Mouse (Mus musculus) lung, embryonic 15.5 days (tissue): ENCODE measurements around the gene Unc80. TPM values are rescaled to one million over a fixed set of nuclear protein-coding genes. Genes with fewer than 3 reads are reported as not detected.

Experiments used
- ATAC-seq: fragments of 200-750 bp; cut with Nextera tagmentation; 2 replicates; pipeline ENCODE4 v1.8.0; 2017; ENCODE audit warnings: moderate number of reproducible peaks, borderline replicate concordance; ENCODE audit not compliant: low FRiP score, low TSS enrichment; ENCODE audit errors: extremely low read depth
- H3K27ac ChIP-seq: fragments of 300-500 bp; sonication (generic); 2 replicates; pipeline ENCODE4 v1.5.1; 2015; ENCODE audit warnings: moderate library complexity, mild to moderate bottlenecking, inconsistent platforms
- H3K27me3 ChIP-seq: fragments of 300-500 bp; sonication (generic); 2 replicates; pipeline ENCODE4 v1.6.1; 2015; ENCODE audit warnings: inconsistent platforms
- H3K36me3 ChIP-seq: fragments of 300-500 bp; sonication (generic); 2 replicates; pipeline ENCODE4 v1.6.1; 2015; ENCODE audit warnings: inconsistent platforms
- H3K4me1 ChIP-seq: fragments of 300-500 bp; sonication (generic); 2 replicates; pipeline ENCODE4 v1.6.1; 2015; ENCODE audit warnings: inconsistent platforms
- H3K4me2 ChIP-seq: fragments of 300-500 bp; sonication (generic); 2 replicates; pipeline ENCODE4 v1.6.1; 2015; ENCODE audit warnings: inconsistent platforms, mild to moderate bottlenecking, moderate library complexity
- H3K4me3 ChIP-seq: fragments of 300-500 bp; sonication (generic); 2 replicates; pipeline ENCODE4 v1.5.1; 2015; ENCODE audit warnings: mild to moderate bottlenecking, inconsistent platforms
- H3K9ac ChIP-seq: fragments of 300-500 bp; sonication (generic); 2 replicates; pipeline ENCODE4 v1.6.1; 2015; ENCODE audit warnings: inconsistent platforms
- H3K9me3 ChIP-seq: fragments of 300-500 bp; sonication (generic); 2 replicates; pipeline ENCODE4 v1.6.1; 2016; ENCODE audit warnings: inconsistent platforms
- WGBS: fragments of 180-500 bp; shearing (Covaris S2); methylation state at CpG from one replicate; pipeline ENCODE4 v1.1.7; 2015; 5-methylcytosine and 5-hydroxymethylcytosine counted together
- polyA plus RNA-seq: library from polyadenylated mRNA; unstranded; fragments of >200 nt; fragmentation: Nextera tagmentation; extraction: Ambion mirVana; gene quantifications from 2 replicates; pipeline ENCODE4 v1.2.1, GENCODE M21; 2015

The Unc80 gene
- polyA plus RNA-seq, 1 experiment from 2014 or later, result 0.44 TPM

DNA sequence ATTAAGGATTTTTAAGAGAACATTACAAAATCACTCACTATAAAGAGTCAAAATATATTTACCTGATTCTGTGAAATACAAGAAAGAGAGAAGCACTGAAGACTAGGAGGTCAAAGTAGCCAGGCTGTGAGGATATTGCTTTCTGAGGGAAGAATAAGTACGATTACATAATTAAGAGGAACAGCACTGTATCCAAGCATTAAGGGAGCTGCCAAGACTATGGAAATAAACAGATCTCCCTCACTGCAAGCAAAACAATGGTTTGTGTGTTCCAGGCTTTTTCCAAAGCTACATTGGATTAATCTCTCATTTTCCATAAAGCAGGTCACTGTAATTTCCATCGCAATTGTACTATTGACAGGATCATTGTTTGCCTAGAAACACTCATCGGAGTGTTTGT is 14.6 kb downstream of the Unc80 start:
- ATAC-seq, result no peak
- H3K4me1 ChIP-seq, result no peaks in the 10 kb centered on the region
- no peak overlapping the region for H3K4me2 ChIP-seq

DNA sequence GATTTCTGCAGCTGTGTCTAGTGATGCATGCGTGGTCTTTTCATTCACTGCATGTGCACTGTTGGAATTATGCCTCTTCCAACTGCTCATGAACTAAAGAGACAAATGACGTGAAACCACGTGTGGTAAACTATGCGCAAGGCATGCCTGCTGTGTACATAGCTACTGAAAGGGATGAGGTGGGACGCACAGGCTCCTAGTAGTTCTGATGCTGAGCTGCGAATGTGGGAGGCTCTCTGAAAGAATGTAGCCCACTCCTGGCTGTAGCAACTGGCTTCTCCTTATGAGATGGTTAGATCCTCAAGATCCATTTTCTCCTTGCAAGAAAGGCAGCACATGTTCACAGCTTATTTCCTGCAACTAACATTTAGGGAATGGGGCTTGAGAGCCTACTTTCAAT is 24.9 kb downstream of the Unc80 start:
- Histone ChIP-seq H3K27me3 (no peaks in the 10 kb centered on the region), H3K9ac (no peak overlapping the region), H3K4me3 (no peak overlapping the region), H3K27ac (no peak overlapping the region), H3K36me3 (no peaks in the 10 kb centered on the region), H3K9me3 (no peaks in the 10 kb centered on the region), H3K4me1 (no peaks in the 10 kb centered on the region), H3K4me2 (no peak overlapping the region)
- WGBS, result 76% methylated on average over 6 of the region's 6 CpGs
- no peak for ATAC-seq

More for the DNA sequence above, 14.6 kb downstream of the Unc80 start:
- H3K9ac ChIP-seq, result no peak overlapping the region
- no peak overlapping the region for H3K27ac ChIP-seq
- H3K27me3 ChIP-seq, result no peaks in the 10 kb centered on the region
- H3K4me3 ChIP-seq, result no peak overlapping the region
- H3K36me3 ChIP-seq, result no peaks in the 10 kb centered on the region
- H3K9me3 ChIP-seq, result no peaks in the 10 kb centered on the region
- 78% methylated on average over 3 of the region's 3 CpGs for WGBS

- Histone ChIP-seq H3K4me3 (no peak overlapping the region), H3K9me3 (no peaks in the 10 kb centered on the region), H3K27me3 (no peaks in the 10 kb centered on the region), H3K27ac (no peak overlapping the region), H3K4me2 (no peak overlapping the region), H3K4me1 (no peaks in the 10 kb centered on the region), H3K9ac (no peak overlapping the region), H3K36me3 (no peaks in the 10 kb centered on the region)
- WGBS, result 65% methylated on average over 3 of the region's 3 CpGs
- ATAC-seq, result no peak
These were observed 27.3 kb downstream of the Unc80 start for GRCm38 (mm10) chr1:66495310-66496012.

GRCm38 (mm10) chr1:66550812-66551211 is 82.6 kb downstream of the Unc80 start:
- Histone ChIP-seq H3K4me1 (no peaks in the 10 kb centered on the region), H3K36me3 (no peaks in the 10 kb centered on the region), H3K27ac (no peak overlapping the region), H3K9ac (no peak overlapping the region), H3K4me2 (no peak overlapping the region), H3K27me3 (no peaks in the 10 kb centered on the region), H3K9me3 (no peaks in the 10 kb centered on the region), H3K4me3 (no peak overlapping the region)
- no peak for ATAC-seq
- 83% methylated on average over 3 of the region's 3 CpGs for WGBS

DNA sequence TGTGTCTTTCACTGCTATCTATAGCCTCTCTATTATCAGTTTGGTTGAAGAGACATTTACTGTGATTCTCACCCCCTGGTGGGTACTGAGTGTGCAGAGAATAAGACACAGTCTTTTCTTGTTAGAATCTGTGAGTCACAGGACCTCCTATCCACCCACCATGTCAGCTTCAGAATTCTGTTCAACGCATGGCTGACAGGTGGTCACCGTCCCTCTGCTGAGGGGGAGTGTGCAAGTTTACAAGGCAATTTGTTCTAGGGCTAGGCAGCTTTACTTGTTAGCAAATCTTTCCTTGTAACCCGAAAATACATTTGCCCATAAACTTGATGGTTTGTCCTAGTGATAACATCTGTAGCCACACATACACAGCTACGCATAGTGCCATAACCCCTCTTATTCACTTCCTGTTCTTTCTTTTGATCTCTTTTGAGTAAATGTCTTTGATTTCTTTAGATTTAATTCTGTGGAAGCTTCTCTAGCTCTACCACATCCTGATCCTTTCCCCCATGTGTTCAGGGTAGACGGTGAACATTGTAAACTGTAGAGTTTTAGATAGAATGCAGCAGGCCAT is 84.3 kb downstream of the Unc80 start:
- Histone ChIP-seq H3K4me2 (no peak overlapping the region), H3K4me1 (no peaks in the 10 kb centered on the region), H3K9me3 (no peaks in the 10 kb centered on the region), H3K27ac (no peak overlapping the region), H3K27me3 (no peaks in the 10 kb centered on the region), H3K36me3 (no peaks in the 10 kb centered on the region), H3K9ac (no peak overlapping the region), H3K4me3 (no peak overlapping the region)
- WGBS, result 57% methylated on average over 5 of the region's 5 CpGs
- ATAC-seq, result no peak

- no peak for ATAC-seq
- H3K27me3 ChIP-seq, result no peaks in the 10 kb centered on the region
- H3K4me3 ChIP-seq, result no peak overlapping the region
- H3K9me3 ChIP-seq, result no peaks in the 10 kb centered on the region
- WGBS, result 86% methylated on average over 1 of the region's 1 CpGs
- H3K27ac ChIP-seq, result no peak overlapping the region
- no peak overlapping the region for H3K9ac ChIP-seq
- H3K4me1 ChIP-seq, result no peaks in the 10 kb centered on the region
- H3K4me2 ChIP-seq, result no peak overlapping the region
- no peaks in the 10 kb centered on the region for H3K36me3 ChIP-seq
These were observed 93.6 kb downstream of the Unc80 start for GRCm38 (mm10) chr1:66561636-66562270.

- Histone ChIP-seq H3K36me3 (no peaks in the 10 kb centered on the region), H3K9ac (no peak overlapping the region), H3K27me3 (no peaks in the 10 kb centered on the region), H3K4me3 (no peak overlapping the region), H3K4me2 (no peak overlapping the region), H3K9me3 (no peaks in the 10 kb centered on the region), H3K4me1 (no peaks in the 10 kb centered on the region), H3K27ac (no peak overlapping the region)
- 67% methylated on average over 2 of the region's 2 CpGs for WGBS
- no peak for ATAC-seq
These were observed 94.2 kb downstream of the Unc80 start for GRCm38 (mm10) chr1:66562332-66562731.

GRCm38 (mm10) chr1:66569736-66570135 is 101.6 kb downstream of the Unc80 start:
- no peak overlapping the region for H3K27ac ChIP-seq
- no peaks in the 10 kb centered on the region for H3K9me3 ChIP-seq
- no peak for ATAC-seq
- H3K27me3 ChIP-seq, result no peaks in the 10 kb centered on the region
- WGBS, result 85% methylated on average over 13 of the region's 13 CpGs
- no peak overlapping the region for H3K4me2 ChIP-seq
- H3K4me1 ChIP-seq, result no peaks in the 10 kb centered on the region
- no peak overlapping the region for H3K4me3 ChIP-seq
- no peak overlapping the region for H3K9ac ChIP-seq
- H3K36me3 ChIP-seq, result no peaks in the 10 kb centered on the region

DNA sequence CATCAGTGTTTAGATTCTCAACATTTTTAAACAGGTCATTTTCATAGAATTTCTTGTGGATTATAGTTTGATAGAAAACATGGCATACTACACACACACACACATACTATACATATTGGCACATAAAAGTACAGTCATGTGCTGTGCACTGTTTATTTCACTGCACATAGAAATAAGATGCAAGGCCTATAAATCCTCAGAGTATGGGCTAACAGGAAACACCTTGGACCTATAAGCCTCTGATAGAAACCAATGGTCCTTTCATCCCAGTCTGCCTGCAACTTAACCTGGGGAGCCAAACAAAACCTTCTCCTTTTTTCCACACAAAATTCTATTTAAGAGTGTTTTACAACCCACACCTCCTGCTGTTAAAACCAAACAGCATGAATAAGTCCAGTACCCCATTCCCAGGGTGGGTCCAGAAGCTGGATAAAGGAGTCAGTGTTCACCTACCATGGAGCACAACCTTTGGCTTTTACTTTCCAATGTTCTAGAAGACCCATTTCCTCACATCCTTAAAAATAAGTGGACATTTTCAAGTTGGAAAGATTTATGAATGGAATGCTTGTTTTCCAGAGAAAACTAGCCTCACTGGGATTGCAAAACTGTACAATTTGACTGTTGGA is 129.1 kb downstream of the Unc80 start:
- no peaks in the 10 kb centered on the region for H3K27me3 ChIP-seq
- H3K27ac ChIP-seq, result no peak overlapping the region

GRCm38 (mm10) chr1:66608304-66608703 is 140.1 kb downstream of the Unc80 start:
- no peak overlapping the region for H3K4me2 ChIP-seq
- H3K9me3 ChIP-seq, result no peaks in the 10 kb centered on the region
- ATAC-seq, result no peak
- 52% methylated on average over 4 of the region's 4 CpGs for WGBS
- no peak overlapping the region for H3K4me3 ChIP-seq
- H3K4me1 ChIP-seq, result no peaks in the 10 kb centered on the region; the same call in 1 of the 2 replicates
- no peak overlapping the region for H3K9ac ChIP-seq
- no peaks in the 10 kb centered on the region for H3K27me3 ChIP-seq
- H3K27ac ChIP-seq, result no peak overlapping the region
- H3K36me3 ChIP-seq, result no peaks in the 10 kb centered on the region

More for the DNA sequence above, 129.1 kb downstream of the Unc80 start:
- H3K9ac ChIP-seq, result no peak overlapping the region
- no peaks in the 10 kb centered on the region for H3K36me3 ChIP-seq
- no peak for ATAC-seq
- H3K4me1 ChIP-seq, result no peaks in the 10 kb centered on the region
- H3K4me3 ChIP-seq, result no peak overlapping the region
- H3K4me2 ChIP-seq, result no peak overlapping the region
- no peaks in the 10 kb centered on the region for H3K9me3 ChIP-seq

DNA sequence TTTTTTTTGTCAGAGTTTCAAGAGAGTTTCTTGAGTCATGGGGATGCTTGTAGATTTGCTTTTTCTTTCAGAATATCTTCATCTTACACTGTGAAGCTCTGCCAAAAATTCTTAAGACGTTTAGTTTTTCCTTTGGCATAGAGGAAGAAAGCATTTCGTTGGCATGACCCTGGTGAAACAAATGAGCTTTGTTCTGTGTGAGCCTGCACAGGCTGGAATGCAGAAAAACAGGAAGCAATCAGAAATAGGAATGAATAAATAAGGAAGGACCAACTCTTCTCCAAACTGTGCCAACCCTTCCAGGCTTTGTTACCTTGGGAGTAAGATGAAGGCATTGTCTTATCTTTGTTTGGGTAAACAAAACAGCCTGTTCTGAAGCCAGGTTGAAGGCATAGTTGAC is 149.0 kb downstream of the Unc80 start:
- Histone ChIP-seq H3K4me2 (no peak overlapping the region), H3K9ac (no peak overlapping the region), H3K27me3 (no peaks in the 10 kb centered on the region), H3K36me3 (no peaks in the 10 kb centered on the region), H3K4me3 (no peak overlapping the region), H3K27ac (no peak overlapping the region), H3K4me1 (peaks cover 3% of the 10 kb centered on the region; the same call in 1 of the 2 replicates), H3K9me3 (no peaks in the 10 kb centered on the region)
- ATAC-seq, result no peak
- WGBS, result 25% methylated on average over 2 of the region's 2 CpGs

- Histone ChIP-seq H3K4me1 (0 out of 2 replicates have a peak, but pooled peaks cover 2% of the 10 kb centered on the region), H3K4me2 (no peak overlapping the region), H3K27ac (no peak overlapping the region), H3K36me3 (no peaks in the 10 kb centered on the region), H3K27me3 (no peaks in the 10 kb centered on the region), H3K4me3 (no peak overlapping the region), H3K9me3 (no peaks in the 10 kb centered on the region), H3K9ac (no peak overlapping the region)
- WGBS, result 23% methylated on average over 2 of the region's 2 CpGs
- no peak for ATAC-seq
These were observed 170.0 kb downstream of the Unc80 start for GRCm38 (mm10) chr1:66638177-66638576.
